Comparison of ENCODE assay signal across 8 mouse cellular contexts in genomic region chr19:16599298-16599970, GRCm38 (mm10).
A peak's percentile ranks its signal among the peaks of the same experiment; 100 is the strongest.
DNase-seq lines count a peak whose midpoint lies in the region; ATAC-seq and TF ChIP-seq lines count a peak whose summit lies in the region.

No protein-coding gene starts in this region.

- no peaks in the 10 kb centered on the region for H3K9me3 ChIP-seq in limb, embryonic 10.5 days (replicated peaks)
- no peaks in the 10 kb centered on the region for H3K9me3 ChIP-seq in midbrain, postnatal 0 days (ENCODE audit: low read length)

- ATAC-seq in granulocyte monocyte progenitor cell, adult 5-6 weeks (replicated peaks; ENCODE audit: poor library complexity, severe bottlenecking) = peak; percentile 79
- peak; percentile 70 for ATAC-seq in midbrain, postnatal 0 days (ENCODE audit: low FRiP score)

- 19% methylated on average over 9 of the region's 9 CpGs for WGBS in limb, embryonic 10.5 days
- 19% methylated on average over 9 of the region's 9 CpGs for WGBS in midbrain, postnatal 0 days

- H3K27ac ChIP-seq in limb, embryonic 10.5 days = no peak overlapping the region
- H3K27ac ChIP-seq in midbrain, postnatal 0 days (ENCODE audit: low read depth, low read length) = no peak overlapping the region

- 0 out of 2 replicates have a peak, but pooled peaks cover 5% of the 10 kb centered on the region for H3K27me3 ChIP-seq in limb, embryonic 10.5 days (ENCODE audit: low read depth, poor library complexity, severe bottlenecking)
- no peaks in the 10 kb centered on the region for H3K27me3 ChIP-seq in midbrain, postnatal 0 days (ENCODE audit: insufficient read depth, low read length)

- no peak overlapping the region for H3K9ac ChIP-seq in midbrain, postnatal 0 days (replicated peaks; ENCODE audit: low read length, poor library complexity, severe bottlenecking)

- peak; percentile 81 for DNase-seq in 416B (ENCODE audit: low read depth)
- DNase-seq in adrenal gland, adult 8-10 months = peak; percentile 48
- DNase-seq in embryo, embryonic 9.5 days (ENCODE audit: extremely low spot score) = peak; percentile 82
- DNase-seq in kidney, adult 18-20 months = peak; percentile 68
- DNase-seq in limb, embryonic 10.5 days (ENCODE audit: low spot score) = peak; percentile 80
- DNase-seq in midbrain, postnatal 0 days (ENCODE audit: low spot score) = peak; percentile 89
- DNase-seq in spleen, postnatal 36 days (ENCODE audit: low spot score in 2 of 2) = peak; percentile 34 to 40

- no peak overlapping the region for H3K4me3 ChIP-seq in limb, embryonic 10.5 days
- H3K4me3 ChIP-seq in midbrain, postnatal 0 days (ENCODE audit: low read depth, low read length) = no peak overlapping the region

- peak; percentile 98 for TF ChIP-seq CTCF in midbrain, postnatal 0 days (IDR thresholded peaks at IDR 0.05)

- H3K36me3 ChIP-seq in limb, embryonic 10.5 days = no peaks in the 10 kb centered on the region
- no peaks in the 10 kb centered on the region for H3K36me3 ChIP-seq in midbrain, postnatal 0 days (ENCODE audit: insufficient read depth, low read length)

- 0 out of 2 replicates have a peak overlapping the region, but pooled peaks have one; percentile 9 for H3K4me2 ChIP-seq in midbrain, postnatal 0 days (ENCODE audit: low read depth, low read length, poor library complexity, severe bottlenecking)

- H3K4me1 ChIP-seq in limb, embryonic 10.5 days = peaks cover 8% of the 10 kb centered on the region
- no peaks in the 10 kb centered on the region for H3K4me1 ChIP-seq in midbrain, postnatal 0 days (ENCODE audit: insufficient read depth, low read length)

Comparison
In these comparisons a context has a peak if more than half of its experiments do, and no peak if none do; other contexts are left out.
1. DNase-seq: peak in every context shown above with its lines; median percentile 89 in midbrain, postnatal 0 days; 82 in embryo, embryonic 9.5 days; 81 in 416B; 80 in limb, embryonic 10.5 days; 68 in kidney, adult 18-20 months; 48 in adrenal gland, adult 8-10 months; 37 in spleen, postnatal 36 days.